Mouse (Mus musculus) left cerebral cortex, adult 18-20 months (tissue): ENCODE data around the gene Sytl3. TPM values are rescaled to one million over a fixed set of nuclear protein-coding genes. Genes with fewer than 3 reads are reported as not detected.
A peak's percentile ranks its signal among the peaks of the same experiment; 100 is the strongest.
"Not testable (repeated sequence)": the region's sequence is repeated elsewhere in the genome, so short reads cannot be mapped to it uniquely, and the experiment has no call there.

Experiments
- DNase-seq, 2 experiments: peaks; one replicate each; pipeline ENCODE4 v3.0.0; 2021 to 2022; ENCODE audit warnings: low spot score in 2 of 2, mixed read lengths in 1 of 2
- total RNA-seq, 2 experiments: library from RNA; stranded (reverse); gene quantifications; 2 replicates each; pipeline ENCODE4 v1.2.3; 2021

The Sytl3 gene
- total RNA-seq, 2 experiments from 2014 or later = 0.80 to 1.3 TPM

DNA sequence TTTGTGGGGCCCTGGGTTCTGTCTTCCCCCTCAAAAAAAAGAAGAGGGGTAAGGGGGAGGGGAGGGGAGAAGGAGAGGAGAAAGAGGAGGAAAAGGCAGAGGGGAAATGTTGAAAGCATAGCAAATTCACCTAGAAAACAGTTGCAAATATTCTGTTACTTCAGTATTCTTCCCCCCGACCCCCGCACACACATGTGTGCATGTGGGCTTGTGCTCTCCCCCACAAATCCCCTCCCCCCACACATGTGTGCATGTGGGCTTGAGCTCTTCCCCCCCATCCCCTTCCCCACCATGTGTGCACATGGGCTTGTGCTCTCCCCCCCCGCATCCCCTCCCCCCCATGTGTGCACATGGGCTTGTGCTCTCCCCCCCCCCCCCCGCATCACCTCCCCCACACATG, 30.5 kb downstream of the Sytl3 start:
- not testable (repeated sequence) for DNase-seq

DNA sequence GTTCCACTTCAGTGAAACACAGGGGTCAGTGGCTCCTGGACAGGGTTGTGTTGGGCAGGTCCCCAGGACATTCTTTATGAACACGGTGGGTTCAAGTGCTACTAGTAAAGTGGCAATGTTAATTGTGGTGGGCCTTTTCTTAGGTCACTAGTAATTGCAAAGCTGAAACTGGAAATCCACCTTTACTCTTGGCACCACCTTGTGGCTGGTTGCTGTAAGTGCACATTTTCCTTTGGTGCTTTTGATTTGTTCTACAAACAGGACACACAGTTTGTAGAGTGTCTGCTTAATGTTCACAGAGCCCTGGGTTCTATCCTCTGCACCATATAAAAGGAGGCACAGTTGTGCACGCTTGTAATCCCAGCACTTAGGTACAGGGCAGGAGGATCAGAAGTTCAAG, 32.7 kb downstream of the Sytl3 start:
- peak; percentile 91 to 97 for DNase-seq

DNA sequence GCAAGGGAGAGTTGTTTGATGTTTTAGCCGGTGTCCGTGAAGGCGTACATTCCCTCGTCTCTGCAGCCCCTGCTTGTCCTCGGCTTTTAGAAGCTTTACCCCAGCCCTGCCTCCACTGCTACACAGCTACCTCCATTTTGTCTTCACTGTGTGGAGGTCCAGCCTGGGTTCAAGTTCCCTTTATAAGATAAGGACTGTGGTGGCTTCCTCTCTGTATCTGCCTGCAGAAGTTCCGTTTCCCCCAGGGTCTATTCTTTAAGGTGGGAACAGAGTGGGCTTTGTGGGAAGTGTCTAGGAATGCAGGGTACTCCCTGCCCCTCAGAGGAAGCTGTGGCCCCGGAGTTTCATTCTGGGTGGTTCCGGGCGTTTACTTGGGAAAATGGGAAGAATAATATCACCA, 36.8 kb downstream of the Sytl3 start:
- DNase-seq = not testable (repeated sequence)

DNA sequence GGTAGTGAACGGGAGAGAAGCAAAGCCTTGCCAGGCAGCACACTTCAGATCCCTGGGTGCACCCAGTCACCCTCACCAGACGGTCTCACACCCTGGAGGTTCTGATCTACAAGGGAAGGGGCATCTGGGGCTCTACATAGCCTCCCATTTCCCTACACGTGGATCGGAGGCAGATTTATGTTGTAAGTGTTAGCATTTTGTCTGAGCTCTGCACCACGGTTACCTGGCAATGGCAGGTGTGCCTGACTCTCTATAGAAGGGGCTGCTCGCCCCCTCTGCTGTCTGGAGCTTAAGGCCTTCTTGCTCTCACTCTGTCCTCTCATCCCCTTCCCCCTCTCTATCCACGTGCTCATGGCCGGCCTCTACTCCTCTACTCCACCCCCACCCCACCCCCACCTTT, 37.6 kb downstream of the Sytl3 start:
- not testable (repeated sequence) for DNase-seq

DNA sequence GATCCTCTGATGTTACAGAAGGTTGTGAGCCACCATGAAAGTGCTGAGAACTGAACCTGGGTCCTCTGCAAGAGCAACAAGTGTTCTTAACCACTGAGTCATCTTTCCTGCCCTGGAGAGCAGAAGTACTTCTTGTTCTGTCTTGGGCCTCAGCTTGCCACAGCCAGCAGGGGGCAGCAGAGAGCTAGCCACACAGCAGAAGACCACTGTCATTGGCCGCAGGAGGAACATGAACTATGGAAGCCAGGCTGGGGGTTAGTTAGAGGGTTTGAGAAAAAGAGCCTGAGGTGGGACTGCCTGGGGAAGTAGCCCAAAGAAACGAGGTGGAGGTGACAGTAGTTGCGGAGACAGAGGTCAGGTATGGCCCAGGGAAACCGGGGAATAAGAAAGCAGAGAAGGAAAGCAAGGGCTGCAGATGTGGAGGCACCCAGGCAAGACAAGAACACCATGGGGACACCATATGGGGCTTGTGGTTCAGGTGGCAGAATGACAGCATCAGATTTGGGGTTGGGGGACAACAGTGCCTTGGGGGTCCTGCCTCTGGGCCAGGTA, 38.4 kb downstream of the Sytl3 start:
- peak in 1 of 2 experiments; percentile 44 for DNase-seq

DNA sequence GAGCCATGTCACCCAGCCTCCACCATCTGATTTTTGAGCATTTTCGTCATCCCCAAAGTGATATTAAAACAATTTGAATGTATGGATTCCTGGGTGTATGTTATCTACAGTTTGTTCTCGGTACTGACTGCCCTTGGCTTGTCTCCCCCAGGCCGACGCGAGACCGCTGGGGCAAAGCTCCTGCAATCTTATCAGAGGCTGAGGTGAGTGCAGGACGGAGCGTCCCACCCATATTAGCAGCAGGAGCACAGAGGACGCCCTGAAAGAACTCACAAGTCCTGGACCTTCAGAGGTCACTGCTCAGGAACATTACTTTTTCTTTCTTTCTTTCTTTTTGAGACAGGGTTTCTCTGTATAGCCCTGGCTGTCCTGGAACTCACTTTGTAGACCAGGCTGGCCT, 40.6 kb downstream of the Sytl3 start:
- not testable (repeated sequence) for DNase-seq

DNA sequence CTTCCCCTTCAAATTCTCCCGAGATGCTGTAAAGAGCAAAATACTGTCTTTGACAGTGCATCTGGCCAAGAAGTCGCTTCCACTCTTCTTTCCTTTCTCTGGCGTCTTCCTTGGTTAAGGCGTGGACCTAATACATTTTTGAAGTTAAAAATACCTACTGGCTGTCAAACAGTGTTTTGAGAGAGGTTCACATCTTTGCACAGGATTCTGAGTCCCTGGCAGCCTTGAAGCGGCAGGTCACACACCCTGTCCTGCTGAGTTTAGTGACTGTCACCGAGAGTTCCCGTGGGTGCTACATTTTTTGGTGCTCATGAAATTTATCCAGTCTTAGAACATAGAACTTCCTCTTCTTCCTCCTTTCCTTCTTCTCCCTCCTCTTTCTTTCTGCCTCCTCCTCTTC, 41.2 kb downstream of the Sytl3 start:
- DNase-seq = not testable (repeated sequence)

DNA sequence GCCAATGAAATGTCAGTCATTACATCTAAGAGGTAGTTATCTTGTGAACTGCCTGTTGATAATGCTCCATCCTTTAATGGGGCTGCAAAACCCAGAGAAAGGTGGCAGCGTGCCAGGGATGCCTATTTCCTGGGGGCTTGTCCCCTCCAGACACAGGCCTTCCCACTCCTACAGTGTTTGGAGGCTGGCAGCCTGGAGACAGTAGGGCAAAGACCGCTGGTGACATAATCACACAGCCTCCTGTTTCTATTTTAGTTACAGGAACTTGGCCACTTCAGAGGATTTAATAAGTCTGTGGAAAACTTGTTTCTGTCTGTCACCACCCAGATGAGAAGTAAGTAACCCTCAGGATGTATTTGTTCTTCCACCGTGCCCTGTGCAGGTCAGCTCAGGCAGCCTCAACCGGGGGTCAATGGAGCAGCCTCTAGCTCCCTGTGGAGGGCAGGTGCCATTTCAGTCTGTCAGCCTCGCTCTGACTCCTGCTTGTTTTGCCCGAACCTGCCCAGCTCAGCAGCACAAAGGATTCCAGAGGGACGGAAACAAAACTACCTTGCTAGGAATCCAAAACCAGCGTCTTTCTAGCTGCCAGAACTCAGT, 43.8 kb downstream of the Sytl3 start:
- DNase-seq = not testable (repeated sequence)

DNA sequence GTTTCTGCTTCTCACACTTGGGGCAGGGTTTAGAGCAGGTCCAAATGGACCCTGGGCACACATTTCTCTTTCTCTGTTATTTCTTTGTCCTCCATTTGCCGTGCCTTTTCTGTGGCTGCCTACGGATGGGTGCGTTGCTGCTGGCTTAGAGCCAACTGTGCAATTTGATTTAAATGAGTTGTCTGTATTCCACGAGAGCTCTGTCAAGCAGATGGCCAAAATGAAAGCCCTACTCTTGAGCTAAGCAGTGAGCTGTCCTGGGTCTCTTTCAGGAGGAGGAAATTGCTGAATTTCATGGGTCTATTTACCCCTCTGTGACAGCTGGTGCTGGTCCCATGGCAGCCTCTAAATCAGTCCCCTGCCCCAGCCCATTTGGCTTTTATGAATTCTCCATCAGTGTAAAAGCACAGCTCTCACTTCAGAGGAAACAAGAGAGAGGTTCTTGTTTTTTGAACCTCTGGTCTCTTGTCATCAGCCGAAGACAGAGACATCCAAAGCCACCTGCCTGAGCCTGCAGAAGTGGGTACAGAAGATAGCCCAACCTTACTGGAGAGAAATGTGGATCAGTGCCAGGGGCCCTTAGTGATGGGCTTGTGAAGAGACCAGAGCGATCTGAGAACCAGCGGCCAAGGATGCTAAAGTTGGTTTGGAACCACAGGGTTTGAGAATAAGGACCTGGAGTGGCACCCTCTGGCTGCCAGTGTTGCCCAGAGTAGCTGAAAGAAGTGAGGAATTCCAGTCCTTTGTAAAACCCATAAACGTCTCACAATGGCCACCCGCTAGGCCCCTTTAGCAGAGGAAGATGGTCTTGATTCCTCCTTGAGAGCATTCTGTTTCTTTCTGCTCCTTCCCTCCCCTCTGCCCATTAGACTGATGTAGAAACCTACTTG, 44.7 kb downstream of the Sytl3 start:
- DNase-seq = not testable (repeated sequence)

DNA sequence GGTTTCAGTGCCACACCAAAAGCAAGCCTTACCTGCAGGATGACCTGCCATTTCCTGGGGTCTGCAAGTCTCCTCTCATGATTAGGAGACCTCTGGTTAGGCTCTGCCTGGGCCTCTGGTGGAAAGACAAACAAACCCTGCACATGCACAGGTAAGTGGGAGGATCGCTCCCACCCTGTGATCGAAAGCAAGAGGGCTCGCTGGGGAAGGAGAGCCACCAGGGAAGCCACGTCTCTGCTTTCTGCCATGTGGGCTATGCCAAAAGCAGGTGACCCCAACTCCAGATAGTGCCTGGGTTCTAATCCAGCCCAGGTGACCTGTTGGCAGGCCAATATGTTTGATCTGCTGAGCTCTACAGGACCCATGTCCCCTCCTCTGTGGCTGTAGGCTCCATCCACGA, 47.6 kb downstream of the Sytl3 start:
- DNase-seq = not testable (repeated sequence)

DNA sequence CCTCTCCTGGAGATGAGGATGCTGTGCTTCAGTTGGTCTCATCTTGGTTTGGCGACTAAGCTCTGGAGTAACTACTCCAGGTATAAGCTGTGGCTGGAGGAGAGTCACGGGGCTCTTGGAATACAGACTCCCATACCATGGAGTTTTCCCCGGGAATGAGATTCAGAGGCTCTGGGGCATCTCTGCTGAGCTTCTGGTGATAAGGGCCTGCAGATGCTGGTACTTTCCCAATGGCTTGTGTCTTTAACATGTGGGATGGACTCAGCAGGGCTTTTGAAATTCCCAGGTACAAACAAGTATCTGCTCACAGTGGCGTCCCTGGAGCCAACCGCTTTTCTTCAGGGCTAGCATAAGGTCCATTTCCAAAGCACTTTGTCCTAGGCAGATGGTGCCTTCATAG, 48.5 kb downstream of the Sytl3 start:
- DNase-seq = not testable (repeated sequence)

DNA sequence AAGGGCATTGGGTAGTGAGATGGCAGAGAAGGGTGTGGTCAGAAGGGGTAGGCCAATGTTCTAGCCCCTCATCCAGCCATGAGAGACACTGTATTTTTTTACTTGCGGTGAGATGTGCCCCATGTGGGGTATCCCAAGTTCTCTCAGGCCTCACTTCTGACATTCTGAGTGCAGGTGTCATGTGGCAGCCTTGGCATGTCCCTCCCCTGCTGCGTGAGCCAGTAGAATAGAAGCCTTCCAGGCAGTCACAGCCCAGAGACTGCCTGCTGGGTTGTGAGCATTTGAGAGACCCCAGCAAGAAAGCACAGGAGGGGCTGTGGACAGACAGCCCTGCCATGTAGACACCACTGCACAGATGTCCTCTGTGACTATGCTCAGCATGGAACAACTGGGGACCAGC, 49.3 kb downstream of the Sytl3 start:
- DNase-seq = not testable (repeated sequence)

DNA sequence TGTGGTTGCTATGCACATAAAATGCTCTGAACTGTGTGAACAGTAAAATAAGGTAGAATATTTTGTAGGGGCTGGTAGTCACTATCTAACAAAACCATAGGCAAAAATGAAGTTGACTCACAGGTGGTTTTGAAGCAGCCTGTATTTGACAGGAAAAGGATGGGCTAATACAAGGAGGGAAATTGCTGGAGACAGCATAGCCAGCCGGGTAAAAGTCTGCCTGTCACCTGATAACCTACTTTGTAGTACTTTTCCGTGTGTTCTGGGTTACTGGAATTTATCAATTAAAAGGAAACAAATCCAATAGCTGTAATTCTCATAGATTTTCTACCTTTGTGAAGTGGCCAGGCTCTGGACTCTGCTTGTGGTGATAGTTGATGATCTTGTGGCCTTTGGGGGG, 54.6 kb downstream of the Sytl3 start:
- not testable (repeated sequence) for DNase-seq

DNA sequence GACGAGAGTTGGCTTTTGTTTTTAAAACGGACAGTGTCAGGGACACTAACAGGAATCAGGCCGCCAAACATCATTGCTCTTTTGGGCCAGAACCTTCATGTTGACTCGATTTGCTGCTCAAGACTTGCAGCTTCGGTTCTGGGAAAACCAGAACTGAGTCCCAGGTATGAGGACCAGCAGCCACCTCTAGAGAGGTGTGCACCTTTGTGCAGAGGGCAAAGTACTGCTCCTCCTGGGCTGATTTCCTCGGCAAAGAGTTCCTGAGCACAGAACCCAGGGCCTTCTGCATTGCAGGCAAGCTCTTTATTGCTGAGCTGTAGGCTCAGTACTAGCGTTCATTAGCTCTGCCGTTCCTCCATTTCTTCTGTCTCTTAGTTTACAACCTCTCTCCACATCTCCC, 55.1 kb downstream of the Sytl3 start:
- DNase-seq = not testable (repeated sequence)

DNA sequence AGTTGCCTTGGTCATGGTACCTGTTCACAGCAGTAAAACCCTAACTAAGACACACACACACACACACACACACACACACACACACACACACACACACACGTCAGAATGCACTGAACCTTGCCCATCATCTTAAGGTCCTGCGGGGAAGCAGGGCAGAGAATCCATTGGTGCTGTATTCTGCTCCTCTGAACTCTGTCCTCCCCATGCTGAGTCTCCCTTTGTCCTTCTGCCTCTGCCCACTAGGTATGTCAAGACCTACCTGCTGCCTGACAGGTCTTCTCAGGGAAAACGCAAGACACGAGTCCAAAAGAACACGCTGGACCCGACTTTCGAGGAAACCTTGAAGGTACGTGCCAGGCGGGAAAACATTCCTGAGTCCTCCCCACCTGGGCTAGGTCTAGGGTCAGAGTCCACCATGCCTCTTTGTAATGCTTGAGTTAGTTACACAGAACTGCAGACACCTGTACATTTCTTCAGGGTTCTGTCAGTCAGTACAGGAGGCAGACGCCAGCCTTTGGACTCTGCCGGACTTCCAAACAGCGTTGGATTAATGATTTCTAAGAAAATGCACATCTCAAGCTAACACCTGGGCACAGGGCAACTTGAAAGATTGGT, 69.2 kb downstream of the Sytl3 start:
- no peak for DNase-seq

DNA sequence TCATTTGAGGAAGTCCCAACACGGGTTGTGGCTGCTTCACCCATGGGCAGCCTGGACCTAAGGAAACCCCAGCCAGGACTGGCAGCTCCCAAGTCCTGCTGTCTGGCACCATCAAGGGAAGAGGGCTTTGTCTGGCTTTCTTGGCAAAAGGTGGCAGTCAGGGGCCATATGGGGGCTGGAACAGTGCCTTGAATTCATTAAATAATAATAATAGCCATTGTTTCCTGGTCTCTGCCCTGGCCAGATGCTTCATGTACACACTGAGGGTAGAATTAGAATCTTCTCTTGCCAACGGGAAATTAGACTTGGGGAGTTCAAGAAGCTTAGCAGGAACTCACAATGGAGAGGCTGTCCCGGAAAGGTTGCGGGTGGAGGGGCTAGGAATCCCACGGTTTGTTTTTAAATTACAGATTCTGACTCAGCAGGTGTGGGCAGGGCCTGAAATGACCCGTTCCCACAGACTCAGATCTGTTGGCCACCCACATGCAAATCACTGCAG, 70.4 kb downstream of the Sytl3 start:
- DNase-seq = no peak

DNA sequence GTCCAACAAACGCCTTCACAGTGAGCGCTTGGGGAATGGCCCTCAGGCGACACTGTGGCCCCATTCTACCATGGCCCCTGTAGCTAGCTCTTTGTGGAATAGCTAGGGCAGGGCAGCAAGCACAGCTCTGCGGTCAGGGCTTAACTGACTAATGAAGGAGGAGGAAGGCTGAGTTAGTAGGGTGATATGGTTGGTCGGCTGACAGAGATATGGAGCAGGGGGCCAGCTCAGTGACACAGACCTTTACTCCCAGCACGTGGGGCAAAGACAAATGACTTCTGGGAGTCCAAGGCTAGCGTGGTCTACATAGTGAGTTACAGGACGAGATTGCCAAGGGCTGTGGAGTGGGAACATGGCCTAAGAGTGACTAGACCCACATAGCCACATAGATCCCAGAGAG, 72.2 kb downstream of the Sytl3 start:
- DNase-seq = no peak

DNA sequence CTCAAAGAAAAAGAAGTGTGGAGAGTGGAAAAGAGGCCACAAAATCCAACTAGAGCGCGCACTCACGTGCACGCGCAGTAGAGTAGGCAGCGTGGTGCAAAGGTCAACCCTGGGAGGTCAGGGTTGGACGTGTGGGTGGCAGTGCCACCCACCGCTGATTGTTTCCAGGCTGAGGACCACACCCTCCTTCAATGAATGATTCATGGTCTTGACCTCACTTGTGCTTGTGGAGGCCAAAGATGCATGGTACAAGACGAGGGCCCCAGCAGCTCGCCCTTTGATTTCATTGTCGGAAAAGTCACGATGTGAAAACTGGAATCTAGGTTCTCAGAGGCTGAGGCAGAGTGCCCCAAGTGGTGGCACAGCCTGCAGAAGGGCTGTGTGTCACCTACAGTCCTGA, 72.7 kb downstream of the Sytl3 start:
- no peak for DNase-seq

DNA sequence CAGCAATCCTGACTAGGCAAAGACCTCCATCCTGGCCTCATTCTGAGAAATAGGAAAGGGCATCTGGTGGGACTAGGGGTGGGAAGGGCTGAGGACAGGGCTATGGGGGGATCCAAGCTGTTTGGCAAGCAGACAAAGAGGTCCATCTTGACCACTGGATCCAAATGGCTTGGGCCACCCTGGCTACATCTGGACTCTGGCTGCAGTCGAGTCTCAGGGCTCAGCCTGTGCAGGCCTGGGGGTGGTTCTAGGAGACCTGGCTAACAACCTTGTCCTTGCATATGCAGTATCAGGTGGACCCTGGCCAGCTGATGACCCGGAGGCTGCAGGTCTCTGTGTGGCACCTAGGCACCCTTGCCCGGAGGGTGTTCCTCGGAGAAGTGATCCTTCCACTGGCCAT, 73.8 kb downstream of the Sytl3 start:
- DNase-seq = no peak

DNA sequence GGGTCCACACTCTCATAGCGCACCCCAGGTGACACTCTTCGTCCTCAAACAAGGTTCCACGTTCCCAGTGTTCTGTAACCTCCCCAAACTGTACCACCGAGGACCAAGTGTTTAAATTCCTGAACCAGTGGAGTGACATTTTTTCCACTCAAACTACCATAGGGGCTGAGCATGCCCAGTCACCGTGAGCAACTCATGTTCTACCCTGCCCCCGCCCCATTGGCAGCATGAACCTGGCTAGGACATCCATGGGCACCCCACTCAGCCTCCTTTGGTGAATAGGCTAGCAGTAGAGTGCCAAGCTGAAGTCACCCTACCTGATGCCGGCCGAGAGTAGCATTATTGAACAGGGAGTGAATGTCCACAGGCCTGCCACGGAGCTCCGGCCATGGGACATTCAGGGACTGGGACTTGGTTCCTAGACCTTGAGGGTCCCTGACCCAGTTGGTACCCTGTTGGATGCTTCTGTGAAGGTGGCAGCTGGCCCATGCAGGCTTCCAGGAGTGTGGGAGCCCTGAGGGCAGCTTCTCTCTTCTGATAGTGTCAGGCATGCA, 74.5 kb downstream of the Sytl3 start:
- DNase-seq = peak in 1 of 2 experiments; percentile 0

DNA sequence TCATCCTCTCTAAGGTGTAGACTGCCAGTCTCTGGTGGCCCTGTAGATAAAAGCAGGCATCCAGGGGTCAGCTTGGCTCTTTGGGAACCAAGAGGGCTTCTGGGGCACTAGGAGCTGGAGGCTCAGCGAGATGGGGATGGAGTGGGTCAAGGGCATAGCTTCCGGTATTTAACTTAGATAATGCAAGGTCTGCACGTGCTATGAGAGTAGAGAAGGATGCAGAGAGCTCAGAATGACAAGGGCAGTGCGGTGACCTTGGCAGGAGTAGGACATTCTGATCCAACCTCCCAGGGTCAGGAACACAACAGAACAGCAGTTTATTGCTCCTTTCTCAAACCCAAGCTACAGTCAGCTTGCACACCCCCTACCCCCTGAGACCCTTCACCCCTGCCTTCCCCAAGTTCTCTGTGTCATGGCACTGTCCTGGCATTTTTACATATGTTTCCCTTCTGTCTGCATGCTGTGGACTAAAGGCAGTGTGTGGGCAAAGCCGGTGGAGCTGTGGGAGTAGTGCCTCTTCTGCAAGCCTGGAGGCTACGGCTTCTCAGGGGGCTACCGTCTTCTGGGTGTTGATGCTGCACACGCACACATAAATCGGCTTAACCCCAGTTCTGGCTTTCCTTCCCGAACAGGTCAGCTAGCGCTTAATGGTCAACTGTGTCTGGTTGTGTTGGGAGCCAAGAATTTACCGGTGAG, 76.0 kb downstream of the Sytl3 start:
- peak in 1 of 2 experiments; percentile 1 for DNase-seq
